Mouse (Mus musculus): ENCODE results near the gene Wnt10b. TPM values are rescaled to one million over a fixed set of nuclear protein-coding genes. Genes with fewer than 3 reads are reported as not detected.

Gene Wnt10b
- polyA plus RNA-seq, 1 experiment from 2014 or later, result not detected

- peak overlapping the region; percentile 15; the same call in 1 of the 2 replicates for H3K4me3 ChIP-seq (ENCODE audit: low read depth, low read length)
- H3K9me3 ChIP-seq (ENCODE audit: control insufficient read depth, low read depth, low read length), result no peaks in the 10 kb centered on the region
- no peak overlapping the region for H3K9ac ChIP-seq (replicated peaks; ENCODE audit: low read depth, low read length)
- no peaks in the 10 kb centered on the region for H3K36me3 ChIP-seq (ENCODE audit: control insufficient read depth, insufficient read depth, low read length)
- ATAC-seq (ENCODE audit: insufficient number of reproducible peaks, insufficient read depth, low FRiP score, low read depth), result no peak
- H3K4me2 ChIP-seq (replicated peaks; ENCODE audit: low read depth, low read length), result 0 out of 2 replicates have a peak overlapping the region, but pooled peaks have one; percentile 23
- H3K4me1 ChIP-seq (ENCODE audit: control insufficient read depth, insufficient read depth, low read length), result peaks cover 11% of the 10 kb centered on the region; the same call in 1 of the 2 replicates
- WGBS, result 3% methylated on average over 12 of the region's 12 CpGs
- no peak overlapping the region for H3K27ac ChIP-seq (ENCODE audit: low read length)
- H3K27me3 ChIP-seq (ENCODE audit: control insufficient read depth, insufficient read depth, low read length), result peaks cover 80% of the 10 kb centered on the region
These were observed 13.3 kb upstream of the Wnt10b start for GRCm38 (mm10) chr15:98791221-98791620.

DNA sequence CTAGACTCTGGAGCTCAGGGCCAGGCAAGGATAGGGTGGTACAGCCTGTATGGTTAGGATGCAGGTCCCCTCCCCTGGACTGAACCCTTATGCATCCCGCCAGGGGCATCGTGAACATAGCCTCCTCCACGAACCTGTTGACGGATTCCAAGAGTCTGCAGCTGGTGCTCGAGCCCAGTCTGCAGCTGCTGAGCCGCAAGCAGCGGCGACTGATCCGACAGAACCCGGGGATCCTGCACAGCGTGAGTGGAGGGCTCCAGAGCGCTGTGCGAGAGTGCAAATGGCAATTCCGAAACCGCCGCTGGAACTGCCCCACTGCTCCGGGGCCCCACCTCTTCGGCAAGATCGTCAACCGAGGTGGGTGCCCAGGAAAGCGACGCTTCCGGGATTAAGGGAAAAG lies 12.8 kb upstream of the Wnt10b start:
- H3K27me3 ChIP-seq (ENCODE audit: control insufficient read depth, insufficient read depth, low read length), result peaks cover 77% of the 10 kb centered on the region
- H3K36me3 ChIP-seq (ENCODE audit: control insufficient read depth, insufficient read depth, low read length), result no peaks in the 10 kb centered on the region
- WGBS, result under 1% methylated on average over 23 of the region's 23 CpGs
- H3K9ac ChIP-seq (replicated peaks; ENCODE audit: low read depth, low read length), result no peak overlapping the region
- H3K27ac ChIP-seq (ENCODE audit: low read length), result no peak overlapping the region
- no peak for ATAC-seq (ENCODE audit: insufficient number of reproducible peaks, insufficient read depth, low FRiP score, low read depth)
- H3K4me2 ChIP-seq (replicated peaks; ENCODE audit: low read depth, low read length), result peak overlapping the region; percentile 23; the same call in 1 of the 2 replicates
- H3K4me3 ChIP-seq (ENCODE audit: low read depth, low read length), result peak overlapping the region; percentile 15
- H3K4me1 ChIP-seq (ENCODE audit: control insufficient read depth, insufficient read depth, low read length), result peaks cover 11% of the 10 kb centered on the region; the same call in 1 of the 2 replicates
- H3K9me3 ChIP-seq (ENCODE audit: control insufficient read depth, low read depth, low read length), result 0 out of 2 replicates have a peak, but pooled peaks cover 1% of the 10 kb centered on the region

DNA sequence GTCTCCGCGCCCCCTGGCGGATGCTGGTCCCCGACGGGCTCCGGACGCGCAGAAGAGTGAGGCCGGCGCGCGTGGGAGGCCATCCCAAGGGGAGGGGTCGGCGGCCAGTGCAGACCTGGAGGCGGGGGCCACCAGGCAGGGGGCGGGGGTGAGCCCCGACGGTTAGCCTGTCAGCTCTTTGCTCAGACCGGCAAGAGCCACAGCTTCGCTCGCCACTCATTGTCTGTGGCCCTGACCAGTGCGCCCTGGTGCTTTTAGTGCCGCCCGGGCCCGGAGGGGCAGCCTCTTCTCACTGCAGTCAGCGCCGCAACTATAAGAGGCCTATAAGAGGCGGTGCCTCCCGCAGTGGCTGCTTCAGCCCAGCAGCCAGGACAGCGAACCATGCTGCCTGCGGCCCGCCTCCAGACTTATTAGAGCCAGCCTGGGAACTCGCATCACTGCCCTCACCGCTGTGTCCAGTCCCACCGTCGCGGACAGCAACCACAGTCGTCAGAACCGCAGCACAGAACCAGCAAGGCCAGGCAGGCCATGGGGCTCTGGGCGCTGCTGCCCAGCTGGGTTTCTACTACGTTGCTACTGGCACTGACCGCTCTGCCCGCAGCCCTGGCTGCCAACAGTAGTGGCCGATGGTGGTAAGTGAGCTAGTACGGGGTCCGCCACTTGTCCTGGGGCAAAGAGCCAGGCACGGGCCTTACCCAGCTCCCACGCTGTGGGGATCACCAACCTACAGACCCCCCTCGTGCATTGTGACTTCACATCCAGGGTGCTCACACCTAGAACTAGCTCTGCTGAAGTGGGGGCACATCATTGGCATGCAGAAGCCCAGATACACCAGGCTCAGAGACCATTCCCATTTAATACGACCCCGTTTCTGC lies 11.9 kb upstream of the Wnt10b start, which contains the start of gene Wnt1:
Gene Wnt1 (plus strand): TSS at position 197 of the 875 bp plus-strand sequence.
- Histone ChIP-seq H3K9ac (replicated peaks; ENCODE audit: low read depth, low read length) (no peak within 1 kb of the TSS), H3K36me3 (ENCODE audit: control insufficient read depth, insufficient read depth, low read length) (no peaks in the 10 kb centered on the region), H3K27ac (ENCODE audit: low read length) (no peak within 1 kb of the TSS), H3K4me1 (ENCODE audit: control insufficient read depth, insufficient read depth, low read length) (peaks cover 11% of the 10 kb centered on the region; the same call in 1 of the 2 replicates), H3K27me3 (ENCODE audit: control insufficient read depth, insufficient read depth, low read length) (peaks cover 68% of the 10 kb centered on the region), H3K4me2 (replicated peaks; ENCODE audit: low read depth, low read length) (peak within 1 kb of the TSS; percentile 23; the same call in 1 of the 2 replicates), H3K9me3 (ENCODE audit: control insufficient read depth, low read depth, low read length) (0 out of 2 replicates have a peak, but pooled peaks cover 3% of the 10 kb centered on the region), H3K4me3 (ENCODE audit: low read depth, low read length) (peak within 1 kb of the TSS; percentile 15)
- ATAC-seq (ENCODE audit: insufficient number of reproducible peaks, insufficient read depth, low FRiP score, low read depth), result no peak
- WGBS, result 2% methylated on average over 51 of the region's 51 CpGs

GRCm38 (mm10) chr15:98788972-98789660 lies 11.2 kb upstream of the Wnt10b start:
- Histone ChIP-seq H3K4me3 (ENCODE audit: low read depth, low read length) (no peak overlapping the region), H3K9me3 (ENCODE audit: control insufficient read depth, low read depth, low read length) (0 out of 2 replicates have a peak, but pooled peaks cover 3% of the 10 kb centered on the region), H3K4me2 (replicated peaks; ENCODE audit: low read depth, low read length) (0 out of 2 replicates have a peak overlapping the region, but pooled peaks have one; percentile 2), H3K27ac (ENCODE audit: low read length) (no peak overlapping the region), H3K36me3 (ENCODE audit: control insufficient read depth, insufficient read depth, low read length) (no peaks in the 10 kb centered on the region), H3K9ac (replicated peaks; ENCODE audit: low read depth, low read length) (no peak overlapping the region), H3K4me1 (ENCODE audit: control insufficient read depth, insufficient read depth, low read length) (peaks cover 11% of the 10 kb centered on the region; the same call in 1 of the 2 replicates), H3K27me3 (ENCODE audit: control insufficient read depth, insufficient read depth, low read length) (peaks cover 65% of the 10 kb centered on the region)
- WGBS, result 11% methylated on average over 24 of the region's 24 CpGs
- ATAC-seq (ENCODE audit: insufficient number of reproducible peaks, insufficient read depth, low FRiP score, low read depth), result no peak

GRCm38 (mm10) chr15:98787930-98788329 lies 10.0 kb upstream of the Wnt10b start:
- Histone ChIP-seq H3K4me2 (replicated peaks; ENCODE audit: low read depth, low read length) (no peak overlapping the region), H3K4me3 (ENCODE audit: low read depth, low read length) (no peak overlapping the region), H3K27me3 (ENCODE audit: control insufficient read depth, insufficient read depth, low read length) (peaks cover 54% of the 10 kb centered on the region), H3K4me1 (ENCODE audit: control insufficient read depth, insufficient read depth, low read length) (peaks cover 9% of the 10 kb centered on the region; the same call in 1 of the 2 replicates), H3K9me3 (ENCODE audit: control insufficient read depth, low read depth, low read length) (0 out of 2 replicates have a peak, but pooled peaks cover 3% of the 10 kb centered on the region), H3K36me3 (ENCODE audit: control insufficient read depth, insufficient read depth, low read length) (no peaks in the 10 kb centered on the region), H3K9ac (replicated peaks; ENCODE audit: low read depth, low read length) (no peak overlapping the region), H3K27ac (ENCODE audit: low read length) (no peak overlapping the region)
- no peak for ATAC-seq (ENCODE audit: insufficient number of reproducible peaks, insufficient read depth, low FRiP score, low read depth)
- WGBS, result 29% methylated on average over 4 of the region's 4 CpGs

DNA sequence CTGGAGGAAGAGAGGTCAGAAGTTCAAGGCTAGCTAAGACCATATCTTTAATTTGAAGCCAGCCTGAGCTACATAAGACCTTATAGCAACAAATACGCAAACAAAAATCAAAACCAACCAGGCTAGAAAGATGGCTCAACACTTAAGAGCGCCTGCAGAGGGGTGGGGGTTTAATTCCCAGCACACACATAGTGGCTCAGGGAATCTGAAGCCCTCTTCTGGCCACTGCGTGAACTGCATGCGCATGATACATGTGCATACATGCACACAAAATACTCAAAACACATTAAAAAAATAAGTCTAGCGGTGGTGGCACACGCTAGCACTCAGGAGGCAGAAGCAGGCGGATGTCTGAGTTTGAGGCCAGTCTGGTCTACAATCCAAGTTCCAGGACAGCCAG lies 7.8 kb upstream of the Wnt10b start:
- H3K9ac ChIP-seq (replicated peaks; ENCODE audit: low read depth, low read length), result no peak overlapping the region
- WGBS, result 37% methylated on average over 7 of the region's 7 CpGs
- H3K9me3 ChIP-seq (ENCODE audit: control insufficient read depth, low read depth, low read length), result 0 out of 2 replicates have a peak, but pooled peaks cover 3% of the 10 kb centered on the region
- no peak for ATAC-seq (ENCODE audit: insufficient number of reproducible peaks, insufficient read depth, low FRiP score, low read depth)
- no peak overlapping the region for H3K4me3 ChIP-seq (ENCODE audit: low read depth, low read length)
- H3K4me2 ChIP-seq (replicated peaks; ENCODE audit: low read depth, low read length), result no peak overlapping the region
- no peak overlapping the region for H3K27ac ChIP-seq (ENCODE audit: low read length)
- H3K36me3 ChIP-seq (ENCODE audit: control insufficient read depth, insufficient read depth, low read length), result no peaks in the 10 kb centered on the region
- peaks cover 37% of the 10 kb centered on the region for H3K27me3 ChIP-seq (ENCODE audit: control insufficient read depth, insufficient read depth, low read length)
- no peaks in the 10 kb centered on the region for H3K4me1 ChIP-seq (ENCODE audit: control insufficient read depth, insufficient read depth, low read length)

DNA sequence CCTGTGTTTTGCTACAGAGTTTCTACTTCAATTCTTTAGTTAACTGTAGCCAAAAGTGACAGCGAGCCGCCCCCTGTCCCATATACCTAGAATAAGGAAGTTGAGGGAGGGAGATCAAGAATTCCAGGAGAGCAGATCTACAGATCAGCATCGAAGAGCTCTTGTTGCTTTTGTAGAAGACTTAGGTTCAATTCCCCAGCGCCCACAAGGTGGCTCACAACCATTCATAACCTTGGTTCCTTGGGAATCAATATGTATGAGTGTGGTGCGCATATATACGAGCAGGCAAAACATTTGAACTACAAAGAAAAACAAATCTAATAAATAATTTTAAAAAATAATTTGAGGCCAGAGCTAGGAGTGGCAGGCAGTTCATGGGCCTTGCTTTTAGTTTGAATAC lies 3.2 kb upstream of the Wnt10b start:
- Histone ChIP-seq H3K9me3 (ENCODE audit: control insufficient read depth, low read depth, low read length) (0 out of 2 replicates have a peak, but pooled peaks cover 3% of the 10 kb centered on the region), H3K36me3 (ENCODE audit: control insufficient read depth, insufficient read depth, low read length) (no peaks in the 10 kb centered on the region), H3K27me3 (ENCODE audit: control insufficient read depth, insufficient read depth, low read length) (peaks cover 46% of the 10 kb centered on the region), H3K9ac (replicated peaks; ENCODE audit: low read depth, low read length) (no peak overlapping the region), H3K4me2 (replicated peaks; ENCODE audit: low read depth, low read length) (no peak overlapping the region), H3K4me1 (ENCODE audit: control insufficient read depth, insufficient read depth, low read length) (0 out of 2 replicates have a peak, but pooled peaks cover 15% of the 10 kb centered on the region), H3K4me3 (ENCODE audit: low read depth, low read length) (no peak overlapping the region), H3K27ac (ENCODE audit: low read length) (no peak overlapping the region)
- ATAC-seq (ENCODE audit: insufficient number of reproducible peaks, insufficient read depth, low FRiP score, low read depth), result no peak
- 29% methylated on average over 6 of the region's 6 CpGs for WGBS

- H3K4me1 ChIP-seq (ENCODE audit: control insufficient read depth, insufficient read depth, low read length), result 0 out of 2 replicates have a peak, but pooled peaks cover 18% of the 10 kb centered on the region
- no peak overlapping the region for H3K4me2 ChIP-seq (replicated peaks; ENCODE audit: low read depth, low read length)
- no peaks in the 10 kb centered on the region for H3K36me3 ChIP-seq (ENCODE audit: control insufficient read depth, insufficient read depth, low read length)
- no peak for ATAC-seq (ENCODE audit: insufficient number of reproducible peaks, insufficient read depth, low FRiP score, low read depth)
- 3% methylated on average over 11 of the region's 13 CpGs for WGBS
- peaks cover 52% of the 10 kb centered on the region for H3K27me3 ChIP-seq (ENCODE audit: control insufficient read depth, insufficient read depth, low read length)
- no peak overlapping the region for H3K4me3 ChIP-seq (ENCODE audit: low read depth, low read length)
- H3K27ac ChIP-seq (ENCODE audit: low read length), result no peak overlapping the region
- no peak overlapping the region for H3K9ac ChIP-seq (replicated peaks; ENCODE audit: low read depth, low read length)
- H3K9me3 ChIP-seq (ENCODE audit: control insufficient read depth, low read depth, low read length), result no peaks in the 10 kb centered on the region
These were observed 2.6 kb upstream of the Wnt10b start for GRCm38 (mm10) chr15:98780573-98780972.

Data from stomach, embryonic 14.5 days (tissue).